Mouse (Mus musculus): ENCODE results near the gene Sebox. TPM values are rescaled to one million over a fixed set of nuclear protein-coding genes. Genes with fewer than 3 reads are reported as not detected.

Gene Sebox
- polyA plus RNA-seq, 1 experiment: not detected

DNA sequence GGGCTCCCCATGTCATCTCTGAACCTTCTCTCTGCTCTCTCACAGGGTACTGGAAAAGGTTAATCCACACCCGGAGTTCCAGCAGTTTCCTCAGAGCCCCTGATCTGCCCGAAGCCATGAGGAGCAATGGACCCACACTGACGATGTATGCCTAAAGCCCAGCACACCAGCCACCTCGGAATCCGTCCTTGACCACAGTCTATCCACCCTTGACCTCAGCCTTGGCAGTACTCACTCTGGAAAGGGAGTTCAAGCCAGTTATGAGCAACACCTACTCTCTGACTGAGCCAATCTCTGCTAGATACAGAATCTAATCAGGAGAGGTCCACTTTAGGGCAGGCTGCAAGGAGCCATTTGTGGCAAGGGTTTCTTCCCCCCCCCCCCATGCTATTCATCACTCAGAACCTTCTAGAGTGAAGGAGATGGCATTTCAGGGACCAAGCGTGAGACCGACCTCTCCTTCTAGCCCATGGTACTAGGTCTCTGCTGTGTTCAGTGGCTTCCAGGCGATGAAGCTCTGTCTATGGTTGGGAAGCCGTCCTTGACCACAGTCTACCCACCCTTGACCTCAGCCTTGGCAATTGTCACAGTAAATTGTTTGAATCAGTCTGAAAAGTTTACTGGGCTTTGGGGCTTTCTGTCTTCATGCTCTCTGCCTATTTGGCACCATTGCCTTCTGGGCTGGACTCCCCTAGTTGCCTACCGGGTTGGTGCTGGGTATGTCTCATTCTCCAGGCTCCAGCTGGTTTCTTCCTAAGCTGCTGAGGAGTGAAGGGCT, 31.7 kb upstream of the Sebox start:
- TF ChIP-seq POLR2A (IDR thresholded peaks at IDR 0.05; ENCODE audit: control insufficient read depth, low read depth, low read length) (no peak), CTCF (IDR thresholded peaks at IDR 0.05; ENCODE audit: control insufficient read depth, insufficient read depth, insufficient replicate concordance, low read depth, low read length) (no peak)
- Histone ChIP-seq H3K27ac (ENCODE audit: control insufficient read depth, insufficient read depth, low read depth, low read length) (no peak overlapping the region), H3K4me3 (ENCODE audit: control insufficient read depth, low read depth, low read length) (no peak overlapping the region), H3K27me3 (ENCODE audit: control insufficient read depth, insufficient read depth, low read length) (no peaks in the 10 kb centered on the region), H3K36me3 (ENCODE audit: control insufficient read depth, insufficient read depth, low read length) (no peaks in the 10 kb centered on the region), H3K4me1 (ENCODE audit: control insufficient read depth, insufficient read depth, low read length) (peaks cover 1% of the 10 kb centered on the region; the same call in 1 of the 2 replicates)

- Histone ChIP-seq H3K4me1 (ENCODE audit: control insufficient read depth, insufficient read depth, low read length) (no peaks in the 10 kb centered on the region), H3K36me3 (ENCODE audit: control insufficient read depth, insufficient read depth, low read length) (no peaks in the 10 kb centered on the region), H3K4me3 (ENCODE audit: control insufficient read depth, low read depth, low read length) (no peak overlapping the region), H3K27me3 (ENCODE audit: control insufficient read depth, insufficient read depth, low read length) (no peaks in the 10 kb centered on the region), H3K27ac (ENCODE audit: control insufficient read depth, insufficient read depth, low read depth, low read length) (no peak overlapping the region)
- no peak for TF ChIP-seq CTCF (IDR thresholded peaks at IDR 0.05; ENCODE audit: control insufficient read depth, insufficient read depth, insufficient replicate concordance, low read depth, low read length)
- no peak for TF ChIP-seq POLR2A (IDR thresholded peaks at IDR 0.05; ENCODE audit: control insufficient read depth, low read depth, low read length)
Measured at GRCm38 (mm10) chr11:78475289-78475688, 28.0 kb upstream of the Sebox start.

DNA sequence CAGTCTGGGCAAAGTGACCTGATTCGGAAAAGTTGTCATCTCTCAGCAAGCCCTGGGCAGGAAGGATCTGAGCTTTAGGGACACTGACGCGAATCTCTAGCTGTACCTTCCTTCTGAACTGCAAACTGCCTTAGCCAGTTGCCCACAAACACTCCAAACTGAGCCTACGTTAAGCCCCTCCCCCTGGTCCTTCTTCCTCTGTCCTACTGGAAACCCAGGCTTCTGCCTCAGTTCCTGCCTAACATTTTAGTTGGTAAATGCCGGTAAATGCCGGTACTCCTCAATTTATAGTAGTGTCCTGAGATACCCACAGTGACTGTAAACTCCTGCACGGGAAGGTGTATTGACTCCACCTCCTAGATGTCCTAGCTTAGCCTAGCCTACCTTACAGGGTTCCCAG, 19.6 kb upstream of the Sebox start:
- no peak overlapping the region for H3K27ac ChIP-seq (ENCODE audit: control insufficient read depth, insufficient read depth, low read depth, low read length)
- H3K36me3 ChIP-seq (ENCODE audit: control insufficient read depth, insufficient read depth, low read length): no peaks in the 10 kb centered on the region
- H3K4me3 ChIP-seq (ENCODE audit: control insufficient read depth, low read depth, low read length): peak overlapping the region; percentile 51
- H3K27me3 ChIP-seq (ENCODE audit: control insufficient read depth, insufficient read depth, low read length): no peaks in the 10 kb centered on the region
- peaks cover 9% of the 10 kb centered on the region; the same call in 1 of the 2 replicates for H3K4me1 ChIP-seq (ENCODE audit: control insufficient read depth, insufficient read depth, low read length)
- TF ChIP-seq POLR2A (IDR thresholded peaks at IDR 0.05; ENCODE audit: control insufficient read depth, low read depth, low read length): no peak
- TF ChIP-seq CTCF (IDR thresholded peaks at IDR 0.05; ENCODE audit: control insufficient read depth, insufficient read depth, insufficient replicate concordance, low read depth, low read length): no peak

DNA sequence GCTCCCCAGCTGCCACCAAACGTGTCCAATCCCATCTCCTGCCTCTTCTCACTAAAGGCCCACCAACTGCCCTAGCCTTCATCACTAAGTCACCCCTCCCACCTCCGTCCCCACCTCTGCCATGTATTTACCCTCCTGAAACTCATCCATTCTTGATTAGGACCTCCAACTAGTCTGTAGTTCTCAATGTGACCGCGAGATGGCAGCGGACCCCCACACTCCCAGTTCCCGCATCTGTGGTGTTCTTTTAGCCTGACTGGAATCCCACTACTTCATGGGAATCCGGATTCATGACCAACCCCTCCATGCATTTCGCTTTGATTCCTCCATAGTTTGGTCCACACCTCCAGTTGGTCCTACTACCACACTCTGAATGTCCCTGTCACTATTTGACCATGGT, 15.1 kb upstream of the Sebox start:
- Histone ChIP-seq H3K27me3 (ENCODE audit: control insufficient read depth, insufficient read depth, low read length) (no peaks in the 10 kb centered on the region), H3K4me3 (ENCODE audit: control insufficient read depth, low read depth, low read length) (no peak overlapping the region), H3K36me3 (ENCODE audit: control insufficient read depth, insufficient read depth, low read length) (no peaks in the 10 kb centered on the region), H3K4me1 (ENCODE audit: control insufficient read depth, insufficient read depth, low read length) (peaks cover 13% of the 10 kb centered on the region; the same call in 1 of the 2 replicates), H3K27ac (ENCODE audit: control insufficient read depth, insufficient read depth, low read depth, low read length) (no peak overlapping the region)
- TF ChIP-seq CTCF (IDR thresholded peaks at IDR 0.05; ENCODE audit: control insufficient read depth, insufficient read depth, insufficient replicate concordance, low read depth, low read length): peak; percentile 77; the same call in 1 of the 2 replicates
- TF ChIP-seq POLR2A (IDR thresholded peaks at IDR 0.05; ENCODE audit: control insufficient read depth, low read depth, low read length): no peak

DNA sequence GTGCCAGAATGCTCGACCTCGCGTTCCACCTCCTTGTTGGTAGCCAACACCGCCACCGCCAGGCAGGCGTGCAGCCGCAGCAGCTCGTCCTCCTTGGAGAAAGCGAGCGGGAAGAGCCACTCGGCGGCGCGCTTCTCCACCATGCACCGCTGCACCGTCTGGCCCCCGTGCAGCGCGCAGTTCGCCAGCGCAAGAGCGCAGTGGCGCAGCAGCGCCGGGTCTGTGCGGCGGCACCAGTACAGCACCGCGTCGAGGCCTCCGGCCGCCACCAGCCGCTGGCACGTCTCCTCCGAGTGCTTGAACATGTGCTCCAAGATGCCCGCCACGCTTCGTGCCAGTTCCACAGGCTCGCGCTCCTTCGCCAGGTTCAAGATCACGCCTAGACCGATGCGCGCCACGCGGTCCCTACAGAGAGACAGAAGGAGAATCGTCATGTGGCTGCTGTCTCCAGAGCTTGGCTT, 12.4 kb upstream of the Sebox start:
- TF ChIP-seq POLR2A (IDR thresholded peaks at IDR 0.05; ENCODE audit: control insufficient read depth, low read depth, low read length) (no peak), CTCF (IDR thresholded peaks at IDR 0.05; ENCODE audit: control insufficient read depth, insufficient read depth, insufficient replicate concordance, low read depth, low read length) (no peak)
- Histone ChIP-seq H3K4me3 (ENCODE audit: control insufficient read depth, low read depth, low read length) (peak overlapping the region; percentile 32), H3K27me3 (ENCODE audit: control insufficient read depth, insufficient read depth, low read length) (no peaks in the 10 kb centered on the region), H3K36me3 (ENCODE audit: control insufficient read depth, insufficient read depth, low read length) (no peaks in the 10 kb centered on the region), H3K27ac (ENCODE audit: control insufficient read depth, insufficient read depth, low read depth, low read length) (no peak overlapping the region), H3K4me1 (ENCODE audit: control insufficient read depth, insufficient read depth, low read length) (peaks cover 10% of the 10 kb centered on the region; the same call in 1 of the 2 replicates)

DNA sequence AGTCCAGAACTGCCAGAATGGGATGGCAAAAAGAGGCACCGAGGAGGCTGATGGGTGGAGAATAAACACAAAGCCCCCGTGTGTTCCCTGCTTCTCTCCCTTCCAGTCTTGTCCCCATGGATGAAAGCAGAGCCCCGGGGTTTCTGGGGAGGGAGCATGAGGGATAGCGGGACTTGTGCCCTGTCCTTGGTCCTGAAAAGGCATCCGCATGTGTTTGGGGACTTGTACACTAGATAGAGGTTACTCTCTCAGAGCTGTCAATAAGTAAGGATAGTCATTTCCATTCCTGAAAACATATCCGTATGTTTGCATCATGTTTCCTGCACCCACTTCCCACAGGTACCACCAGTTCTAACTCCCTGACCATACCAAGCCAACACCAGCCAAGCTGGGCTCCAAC, 7.3 kb upstream of the Sebox start:
- Histone ChIP-seq H3K36me3 (ENCODE audit: control insufficient read depth, insufficient read depth, low read length) (no peaks in the 10 kb centered on the region), H3K27me3 (ENCODE audit: control insufficient read depth, insufficient read depth, low read length) (no peaks in the 10 kb centered on the region), H3K4me1 (ENCODE audit: control insufficient read depth, insufficient read depth, low read length) (peaks cover 6% of the 10 kb centered on the region), H3K4me3 (ENCODE audit: control insufficient read depth, low read depth, low read length) (no peak overlapping the region), H3K27ac (ENCODE audit: control insufficient read depth, insufficient read depth, low read depth, low read length) (no peak overlapping the region)
- no peak for TF ChIP-seq CTCF (IDR thresholded peaks at IDR 0.05; ENCODE audit: control insufficient read depth, insufficient read depth, insufficient replicate concordance, low read depth, low read length)
- no peak for TF ChIP-seq POLR2A (IDR thresholded peaks at IDR 0.05; ENCODE audit: control insufficient read depth, low read depth, low read length)

DNA sequence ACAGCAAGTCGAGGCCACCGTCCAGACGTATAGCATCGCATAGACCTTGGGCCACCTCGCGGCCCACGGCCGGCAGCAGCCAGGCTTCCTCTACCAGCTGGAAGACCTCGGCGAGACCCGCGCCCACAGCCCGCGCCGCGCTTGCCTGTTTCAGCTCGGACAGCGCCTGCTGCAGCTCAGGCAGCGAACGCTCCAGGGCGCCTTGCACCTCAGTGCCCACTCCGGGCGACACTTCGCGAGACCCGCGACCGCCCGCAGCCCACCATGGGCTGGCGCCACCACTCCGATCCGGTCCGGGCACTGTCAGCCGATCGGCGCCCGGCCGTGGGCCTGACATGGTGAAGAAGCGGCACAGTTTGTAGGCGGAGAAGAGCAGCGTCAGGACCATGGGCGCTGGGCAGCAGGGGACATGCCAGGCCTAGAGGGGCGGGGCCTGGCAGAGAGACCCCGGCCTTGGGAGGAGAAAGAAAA, 6.1 kb upstream of the Sebox start:
- Histone ChIP-seq H3K27me3 (ENCODE audit: control insufficient read depth, insufficient read depth, low read length) (no peaks in the 10 kb centered on the region), H3K36me3 (ENCODE audit: control insufficient read depth, insufficient read depth, low read length) (no peaks in the 10 kb centered on the region), H3K4me3 (ENCODE audit: control insufficient read depth, low read depth, low read length) (peak overlapping the region; percentile 73), H3K27ac (ENCODE audit: control insufficient read depth, insufficient read depth, low read depth, low read length) (no peak overlapping the region), H3K4me1 (ENCODE audit: control insufficient read depth, insufficient read depth, low read length) (peaks cover 10% of the 10 kb centered on the region)
- no peak for TF ChIP-seq CTCF (IDR thresholded peaks at IDR 0.05; ENCODE audit: control insufficient read depth, insufficient read depth, insufficient replicate concordance, low read depth, low read length)
- no peak for TF ChIP-seq POLR2A (IDR thresholded peaks at IDR 0.05; ENCODE audit: control insufficient read depth, low read depth, low read length)
